Mouse (Mus musculus) adrenal gland, adult 18-20 months (tissue): ENCODE measurements around the gene Zwilch. TPM values are rescaled to one million over a fixed set of nuclear protein-coding genes. Genes with fewer than 3 reads are reported as not detected.
A peak's percentile ranks its signal among the peaks of the same experiment; 100 is the strongest.
"Not testable (repeated sequence)": the region's sequence is repeated elsewhere in the genome, so short reads cannot be mapped to it uniquely, and the experiment has no call there.

Experiments
- DNase-seq, 2 experiments: peaks; one replicate each; pipeline ENCODE4 v3.0.0; 2021 to 2022; ENCODE audit warnings: low spot score in 2 of 2
- long read RNA-seq, 2 experiments: library from polyadenylated mRNA; stranded (forward); transcript quantifications; one replicate each; pipeline ENCODE4 v2.0.0; 2021
- total RNA-seq, 2 experiments: library from RNA; stranded (reverse); gene quantifications; 1 replicate in 1 of 2; 2 replicates in 1 of 2; pipeline ENCODE4 v1.2.3; 2021

Gene Zwilch
- total RNA-seq: 1 to 10 TPM; 3.1 to 3.8 TPM
- long read RNA-seq, experiment 1, partial matches to known transcripts: 0 of 1 reads
- long read RNA-seq, experiment 1, other reads (novel, unspliced or antisense): 0 of 1 reads
- long read RNA-seq, experiment 2: 0 reads

- DNase-seq: peak; percentile 79 to 81
These were observed at the start of gene Zwilch, which contains the start of gene Rpl4 for GRCm38 (mm10) chr9:64172816-64173665. Gene Zwilch, minus strand, starts transcription at chr9:64173104. Gene Rpl4, plus strand, starts transcription at chr9:64173375.

GRCm38 (mm10) chr9:64222098-64222497 is 49.2 kb upstream of the Zwilch start:
- DNase-seq: no peak

- DNase-seq: no peak
These were observed 48.6 kb upstream of the Zwilch start for GRCm38 (mm10) chr9:64221480-64221879.

GRCm38 (mm10) chr9:64220603-64221002 is 47.7 kb upstream of the Zwilch start:
- no peak for DNase-seq

GRCm38 (mm10) chr9:64219772-64220420 is 47.0 kb upstream of the Zwilch start:
- DNase-seq: no peak

DNA sequence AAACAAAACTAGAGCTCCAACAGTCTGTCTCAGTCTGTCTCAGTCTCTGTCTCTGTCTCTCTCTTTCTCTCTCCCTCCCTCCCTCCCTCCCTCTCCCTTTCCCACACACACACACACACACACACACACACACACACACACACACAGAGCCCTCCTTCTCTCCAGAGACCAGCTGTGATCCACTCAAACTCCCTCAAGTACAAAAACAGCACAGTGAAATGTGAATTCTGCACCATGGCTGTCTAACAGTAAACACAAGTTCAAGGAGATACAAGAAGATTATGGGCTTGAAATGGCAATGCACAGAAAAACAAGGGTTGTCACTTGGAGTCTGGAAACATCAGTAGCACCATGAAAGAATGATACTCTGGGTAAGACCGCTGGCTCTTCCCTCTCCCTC is 46.4 kb upstream of the Zwilch start:
- DNase-seq: no peak

DNA sequence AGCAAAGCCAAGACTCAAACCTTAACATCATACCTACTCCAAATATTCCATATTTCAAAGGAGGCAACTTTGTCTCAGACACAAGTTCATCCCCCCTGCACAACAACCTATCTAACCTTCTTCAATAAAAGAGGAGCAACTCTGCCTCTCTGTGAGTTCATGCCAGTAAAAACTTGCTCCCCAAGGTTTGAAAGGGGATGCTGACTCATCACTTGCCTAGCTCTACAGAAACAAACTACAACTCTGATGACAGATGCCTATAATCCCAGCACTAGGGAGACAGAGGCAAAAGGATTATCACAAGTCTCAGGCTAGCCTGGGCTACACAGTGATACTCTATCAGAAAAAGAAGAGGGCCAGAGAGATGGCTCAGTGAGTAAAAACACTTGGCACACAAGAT is 45.0 kb upstream of the Zwilch start:
- no peak for DNase-seq

GRCm38 (mm10) chr9:64216641-64217040 is 43.7 kb upstream of the Zwilch start:
- no peak for DNase-seq

DNA sequence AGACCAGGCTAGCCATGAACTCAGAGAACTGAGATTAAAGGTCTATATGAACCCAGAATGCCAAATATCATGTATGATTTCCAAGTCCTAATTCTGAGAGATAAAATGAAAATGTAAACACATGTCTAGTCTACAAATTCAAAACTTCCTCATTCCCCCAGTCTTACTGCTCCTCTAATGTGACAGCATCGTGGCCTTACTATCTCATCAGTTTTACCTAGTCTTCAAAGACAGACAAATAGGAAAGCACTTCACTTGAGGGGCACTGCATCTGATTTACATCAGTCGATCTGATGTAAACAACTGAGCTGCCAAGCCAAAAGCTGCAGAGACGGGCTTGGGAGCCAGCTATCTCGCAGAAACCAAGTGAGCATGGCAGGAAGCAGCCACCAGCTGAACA is 43.2 kb upstream of the Zwilch start:
- DNase-seq: no peak

- no peak for DNase-seq
These were observed 41.5 kb upstream of the Zwilch start for GRCm38 (mm10) chr9:64214452-64214851.

GRCm38 (mm10) chr9:64207509-64208084 is 34.7 kb upstream of the Zwilch start:
- no peak for DNase-seq

DNA sequence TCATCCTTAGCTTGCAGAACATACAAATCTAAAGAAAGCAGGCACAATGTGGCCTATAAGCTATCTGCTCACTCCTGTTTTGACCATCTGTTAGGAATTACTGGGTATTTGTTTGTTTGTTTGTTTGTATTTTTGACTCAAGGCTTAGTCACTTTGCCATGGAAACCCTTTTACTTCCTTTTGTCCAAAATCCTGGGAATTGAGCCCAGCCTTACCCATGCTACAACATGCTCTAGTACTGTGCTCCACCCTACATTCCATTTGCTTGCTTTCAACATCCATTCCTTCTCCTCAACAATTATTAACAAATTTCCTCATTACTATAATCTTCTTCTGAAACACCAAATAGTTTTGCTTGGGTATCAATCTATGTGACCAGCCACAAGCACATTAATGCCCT is 30.0 kb upstream of the Zwilch start:
- no peak for DNase-seq

DNA sequence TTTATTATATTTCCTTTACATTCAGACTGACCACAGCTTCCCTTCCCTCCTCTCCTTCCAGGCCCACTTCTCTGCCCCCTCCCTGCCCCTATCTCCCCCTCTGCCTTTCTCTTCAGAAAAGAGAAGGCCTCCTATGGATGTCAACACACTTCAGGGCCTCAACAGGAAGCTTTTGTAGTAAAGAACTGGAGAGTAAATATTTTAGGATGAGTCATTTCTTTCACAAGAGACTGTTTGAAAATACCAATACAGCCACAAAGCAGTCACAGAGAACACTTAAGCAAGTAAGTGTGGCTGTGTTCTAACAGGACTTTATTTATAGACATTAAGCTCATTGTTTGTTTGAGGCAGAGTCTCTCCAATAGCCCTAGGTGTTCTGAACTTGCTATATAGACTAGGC is 29.4 kb upstream of the Zwilch start:
- DNase-seq: no peak

DNA sequence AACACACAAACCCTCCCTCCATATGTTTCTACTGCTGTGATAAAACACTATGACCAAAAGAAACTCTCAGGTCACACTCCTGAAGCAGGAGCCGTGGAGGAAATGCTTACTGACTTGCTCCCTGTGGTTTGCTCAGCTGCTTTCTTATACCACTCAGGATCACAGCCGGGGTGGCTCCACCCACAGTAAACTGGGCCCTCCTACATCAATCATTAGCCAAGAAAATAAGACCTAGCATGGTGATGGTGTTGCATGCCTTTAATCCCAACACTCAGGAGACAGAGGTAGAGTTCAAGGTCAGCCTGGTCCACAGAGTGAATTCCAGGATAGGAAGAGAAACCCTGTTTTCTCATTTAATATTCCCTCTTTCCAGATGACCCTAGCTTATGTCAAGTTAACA is 27.0 kb upstream of the Zwilch start:
- DNase-seq: no peak

DNA sequence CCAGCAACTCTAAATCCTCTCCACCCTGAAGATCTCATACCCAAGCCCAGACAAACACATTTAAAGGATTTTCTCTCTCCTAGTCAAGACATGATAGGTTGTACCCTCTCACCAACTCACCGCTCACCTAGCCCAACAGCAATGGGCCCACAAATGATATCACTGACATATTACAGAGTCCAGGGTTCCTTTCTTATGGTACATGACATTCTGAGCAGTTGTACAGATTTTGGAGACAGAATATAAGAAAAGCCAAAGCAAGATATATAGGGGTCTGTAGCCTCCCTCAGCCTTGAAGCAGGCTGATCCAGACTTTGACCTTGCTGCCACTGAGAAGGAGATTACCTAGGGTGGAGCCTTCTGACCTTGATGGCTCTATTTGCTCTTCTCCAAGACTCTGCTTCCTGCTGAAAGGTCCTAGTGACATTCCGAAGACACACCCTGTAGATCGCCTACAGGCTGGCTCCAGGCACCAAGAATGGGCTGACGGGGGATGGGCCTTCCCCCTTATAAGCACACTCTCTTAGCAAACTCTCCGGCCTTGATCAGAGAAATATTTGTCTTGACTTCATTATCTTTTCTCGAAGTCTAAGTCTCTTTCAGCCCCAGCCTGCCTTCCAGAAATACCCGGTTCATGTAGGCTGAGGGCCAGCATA is 26.0 kb upstream of the Zwilch start:
- not testable (repeated sequence) for DNase-seq

GRCm38 (mm10) chr9:64198068-64198762 is 25.3 kb upstream of the Zwilch start:
- no peak for DNase-seq

DNA sequence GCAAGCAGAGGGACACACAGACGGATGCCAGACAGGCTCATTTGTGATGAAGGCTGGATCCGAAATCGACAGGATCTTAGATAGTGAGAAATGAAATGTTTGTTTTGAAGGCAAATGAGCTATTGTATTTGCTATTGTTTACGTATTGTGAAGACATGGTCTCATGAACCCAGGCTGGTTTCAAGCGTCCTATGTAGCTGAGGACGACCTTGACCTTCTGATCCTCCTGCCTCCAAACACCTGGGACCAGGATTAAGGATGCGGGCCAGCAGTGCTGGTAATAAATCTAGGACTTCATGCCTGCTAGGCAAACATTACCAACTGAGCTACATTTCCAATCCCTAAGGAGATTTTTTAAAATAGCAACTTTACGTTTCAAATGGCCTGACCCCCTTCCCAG is 24.6 kb upstream of the Zwilch start:
- no peak for DNase-seq

DNA sequence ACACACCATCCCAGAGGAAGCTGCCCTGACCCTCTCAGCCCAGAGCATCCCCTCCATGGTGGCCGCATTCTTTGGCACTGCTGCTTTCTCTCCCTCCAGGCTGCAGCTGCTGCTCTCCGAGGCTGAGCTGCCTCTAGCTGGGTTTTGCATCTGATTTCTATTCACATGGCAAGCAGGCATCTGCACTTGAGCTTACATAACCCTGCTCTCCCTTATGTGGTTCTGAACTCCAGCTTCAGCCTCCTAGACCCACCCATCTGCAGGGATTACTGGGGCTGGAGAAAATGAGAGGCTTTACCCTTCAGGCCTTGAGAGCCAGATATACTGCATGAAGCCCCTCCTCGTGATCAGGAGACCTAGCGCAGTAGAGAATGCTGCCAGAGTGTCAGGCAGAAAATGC is 22.6 kb upstream of the Zwilch start:
- no peak for DNase-seq

- peak in 1 of 2 experiments; percentile 11 for DNase-seq
These were observed 21.0 kb upstream of the Zwilch start for GRCm38 (mm10) chr9:64193879-64194278.

DNA sequence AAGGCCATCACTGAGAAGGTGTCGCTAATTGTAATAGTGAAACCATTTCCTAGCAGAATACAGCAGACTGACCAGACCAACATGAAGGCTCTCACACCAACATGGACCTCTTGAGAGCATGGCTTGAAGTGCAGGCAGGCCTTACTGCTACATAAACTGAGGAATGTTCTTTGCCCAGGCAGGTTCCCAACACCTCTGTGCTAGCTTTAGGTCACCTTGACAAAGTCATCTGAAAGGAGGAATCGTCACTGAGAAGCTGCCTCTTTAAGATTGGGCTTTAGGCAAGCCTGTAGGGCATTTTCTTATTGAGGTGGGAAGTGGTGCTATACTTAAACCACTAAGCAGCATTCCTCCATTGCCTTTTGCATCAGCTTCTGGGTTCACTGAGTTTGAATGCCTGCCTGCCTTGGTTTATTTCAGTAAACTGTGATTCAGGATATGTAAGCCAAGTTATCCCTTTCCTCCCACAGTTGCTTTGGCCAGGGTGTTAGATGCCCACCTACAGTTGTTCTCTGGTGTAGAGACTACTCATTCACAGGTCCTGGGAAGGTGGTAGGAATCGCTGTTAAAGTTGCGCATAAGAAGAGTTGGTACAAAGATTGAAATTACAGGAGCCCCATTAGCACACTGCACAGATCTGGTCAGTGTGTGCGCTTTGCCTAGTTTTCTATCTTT is 11.4 kb upstream of the Zwilch start:
- no peak for DNase-seq
